Mouse (Mus musculus) forebrain, postnatal 0 days (tissue): ENCODE measurements around the gene Btf3. TPM values are rescaled to one million over a fixed set of nuclear protein-coding genes. Genes with fewer than 3 reads are reported as not detected.

Experiments used
- ATAC-seq: fragments of 200-750 bp; cut with Nextera tagmentation; 2 replicates; pipeline ENCODE4 v1.8.0; 2017; ENCODE audit warnings: mild to moderate bottlenecking, moderate library complexity
- DNase-seq: peaks from one replicate; pipeline ENCODE4 v3.0.0-alpha.2; 2015
- H3K27ac ChIP-seq: fragments of 300-500 bp; sonication (generic); 2 replicates; pipeline ENCODE4 v1.5.1; 2014; ENCODE audit warnings: low read depth, mild to moderate bottlenecking, antibody characterized with exemption, low read length, moderate library complexity, mixed read lengths
- H3K27me3 ChIP-seq: fragments of 300-500 bp; sonication (generic); 2 replicates; pipeline ENCODE4 v1.6.1; 2014; ENCODE audit warnings: mild to moderate bottlenecking, low read length, mixed read lengths; ENCODE audit not compliant: insufficient read depth
- H3K36me3 ChIP-seq: fragments of 300-500 bp; sonication (generic); 2 replicates; pipeline ENCODE4 v1.6.1; 2014; ENCODE audit warnings: mild to moderate bottlenecking, moderate library complexity; ENCODE audit not compliant: insufficient read depth
- H3K4me1 ChIP-seq: fragments of 300-500 bp; sonication (generic); 2 replicates; pipeline ENCODE4 v1.6.1; 2014; ENCODE audit warnings: antibody characterized with exemption; ENCODE audit not compliant: insufficient read depth
- H3K4me2 ChIP-seq: fragments of 300-500 bp; sonication (generic); 2 replicates; pipeline ENCODE4 v1.6.1; 2014; ENCODE audit warnings: low read depth, mild to moderate bottlenecking, moderate library complexity
- H3K4me3 ChIP-seq: fragments of 300-500 bp; sonication (generic); 2 replicates; pipeline ENCODE4 v1.5.1; 2014; ENCODE audit warnings: low read depth, low read length, mixed read lengths
- H3K9ac ChIP-seq: fragments of 300-500 bp; sonication (generic); 2 replicates; pipeline ENCODE4 v1.6.1; 2014; ENCODE audit warnings: mild to moderate bottlenecking
- H3K9me3 ChIP-seq: fragments of 300-500 bp; sonication (generic); 2 replicates; pipeline ENCODE4 v1.6.1; 2016; ENCODE audit warnings: low read length
- CTCF ChIP-seq: sonication (generic); IDR thresholded peaks from 2 replicates; pipeline ENCODE4 v1.5.1; 2016; ENCODE audit warnings: antibody characterized with exemption, control low read depth, low read depth
- WGBS: fragments of 180-500 bp; shearing (Covaris S2); extraction: QIAGEN DNeasy Blood & Tissue Kit; methylation state at CpG from one replicate; pipeline ENCODE4 v1.1.7; 2014; 5-methylcytosine and 5-hydroxymethylcytosine counted together
- polyA plus RNA-seq: library from polyadenylated mRNA; unstranded; fragments of >200 nt; fragmentation: Nextera tagmentation; extraction: Ambion mirVana; gene quantifications from 2 replicates; pipeline ENCODE4 v1.2.1, GENCODE M21; 2015
- total RNA-seq: library from RNA; depleted of rRNA; stranded (reverse); fragments of >200 nt; gene quantifications from 2 replicates; pipeline ENCODE4 v1.2.3, GENCODE M21; 2014

Btf3 gene
- total and polyA plus RNA-seq, 2 experiments from 2014 or later = 435 to 562 TPM

- WGBS = 86% methylated on average over 5 of the region's 5 CpGs
- Histone ChIP-seq H3K4me1 (no peaks in the 10 kb centered on the region), H3K27ac (no peak within 1 kb of the TSS), H3K9ac (no peak within 1 kb of the TSS), H3K9me3 (no peaks in the 10 kb centered on the region), H3K4me3 (no peak within 1 kb of the TSS), H3K27me3 (no peaks in the 10 kb centered on the region), H3K4me2 (no peak within 1 kb of the TSS), H3K36me3 (peaks cover 10% of the 10 kb centered on the region; the same call in 1 of the 2 replicates)
- DNase-seq (no peak), ATAC-seq (no peak)
- TF ChIP-seq CTCF = no peak
Observed at GRCm38 (mm10) chr13:98279686-98280085, 37.1 kb downstream of the Btf3 start, which contains the start of gene Gm21976. Gm21976 (plus strand) TSS chr13:98279887.

GRCm38 (mm10) chr13:98277501-98277900 lies 39.3 kb downstream of the Btf3 start:
- whole genome bisulfite sequencing = 89% methylated on average over 2 of the region's 2 CpGs
- Histone ChIP-seq H3K4me2 (no peak overlapping the region), H3K36me3 (peaks cover 28% of the 10 kb centered on the region), H3K27ac (no peak overlapping the region), H3K9ac (no peak overlapping the region), H3K9me3 (no peaks in the 10 kb centered on the region), H3K27me3 (no peaks in the 10 kb centered on the region), H3K4me3 (no peak overlapping the region), H3K4me1 (no peaks in the 10 kb centered on the region)
- DNase-seq (no peak), ATAC-seq (no peak)
- no peak for TF ChIP-seq CTCF

DNA sequence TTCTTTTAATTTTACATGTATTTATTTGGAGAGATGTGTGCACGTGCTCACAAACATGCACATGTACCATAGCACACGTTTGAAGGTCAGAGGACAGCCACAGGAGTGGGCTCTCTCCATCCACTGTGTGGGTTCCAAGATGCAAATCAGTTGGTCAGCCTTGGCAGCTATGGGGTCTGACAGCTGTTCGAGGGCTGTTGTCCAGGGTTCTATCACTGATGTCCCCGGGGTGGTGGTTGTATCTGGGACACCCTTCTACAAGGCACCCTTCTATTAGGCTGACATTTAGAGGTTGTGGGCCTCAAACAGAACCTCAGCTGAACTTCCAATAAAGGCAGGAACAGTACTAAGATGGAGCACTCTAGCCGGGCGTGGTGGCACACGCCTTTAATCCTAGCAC lies 40.6 kb downstream of the Btf3 start:
- Histone ChIP-seq H3K36me3 (peaks cover 39% of the 10 kb centered on the region), H3K9me3 (no peaks in the 10 kb centered on the region), H3K4me2 (no peak overlapping the region), H3K4me1 (no peaks in the 10 kb centered on the region), H3K27me3 (no peaks in the 10 kb centered on the region), H3K27ac (no peak overlapping the region), H3K4me3 (no peak overlapping the region), H3K9ac (no peak overlapping the region)
- ATAC-seq (no peak), DNase-seq (no peak)
- WGBS = 90% methylated on average over 7 of the region's 7 CpGs
- no peak for TF ChIP-seq CTCF

- Histone ChIP-seq H3K27me3 (no peaks in the 10 kb centered on the region), H3K4me1 (no peaks in the 10 kb centered on the region), H3K27ac (no peak overlapping the region), H3K36me3 (peaks cover 43% of the 10 kb centered on the region), H3K4me2 (no peak overlapping the region), H3K9me3 (no peaks in the 10 kb centered on the region), H3K4me3 (no peak overlapping the region), H3K9ac (no peak overlapping the region)
- no peak for ATAC-seq
- 87% methylated on average over 4 of the region's 4 CpGs for WGBS
- DNase-seq = no peak
- no peak for TF ChIP-seq CTCF
Observed at GRCm38 (mm10) chr13:98275646-98276045, 41.2 kb downstream of the Btf3 start.

GRCm38 (mm10) chr13:98274023-98274422 lies 42.8 kb downstream of the Btf3 start:
- no peak overlapping the region for H3K27ac ChIP-seq
- H3K9me3 ChIP-seq = no peaks in the 10 kb centered on the region
- ATAC-seq (no peak), DNase-seq (no peak)
- H3K4me3 ChIP-seq = no peak overlapping the region
- H3K4me1 ChIP-seq = no peaks in the 10 kb centered on the region
- H3K4me2 ChIP-seq = no peak overlapping the region
- TF ChIP-seq CTCF = no peak
- peaks cover 50% of the 10 kb centered on the region for H3K36me3 ChIP-seq
- WGBS = 95% methylated on average over 9 of the region's 9 CpGs
- H3K9ac ChIP-seq = no peak overlapping the region
- no peaks in the 10 kb centered on the region for H3K27me3 ChIP-seq

GRCm38 (mm10) chr13:98264111-98264510 lies 52.7 kb downstream of the Btf3 start:
- ATAC-seq = no peak
- no peaks in the 10 kb centered on the region for H3K9me3 ChIP-seq
- DNase-seq = no peak
- H3K4me3 ChIP-seq = peak overlapping the region; percentile 74
- H3K4me1 ChIP-seq = peaks cover 18% of the 10 kb centered on the region
- no peak for TF ChIP-seq CTCF
- peaks cover 15% of the 10 kb centered on the region for H3K36me3 ChIP-seq
- peak overlapping the region; percentile 91; the same call in 1 of the 2 replicates for H3K9ac ChIP-seq
- WGBS = 22% methylated on average over 5 of the region's 5 CpGs
- no peaks in the 10 kb centered on the region for H3K27me3 ChIP-seq
- H3K4me2 ChIP-seq = peak overlapping the region; percentile 53
- no peak overlapping the region for H3K27ac ChIP-seq

- Histone ChIP-seq H3K36me3 (peaks cover 11% of the 10 kb centered on the region), H3K9ac (peak overlapping the region; percentile 91), H3K4me3 (peak overlapping the region; percentile 74), H3K27me3 (no peaks in the 10 kb centered on the region), H3K4me2 (peak overlapping the region; percentile 53), H3K4me1 (peaks cover 18% of the 10 kb centered on the region), H3K9me3 (no peaks in the 10 kb centered on the region), H3K27ac (peak overlapping the region; percentile 94)
- ATAC-seq (peak; percentile 40), DNase-seq (no peak)
- TF ChIP-seq CTCF = no peak; the same call in 1 of the 2 replicates
- WGBS = 1% methylated on average over 16 of the region's 16 CpGs
Observed at GRCm38 (mm10) chr13:98263458-98263987, 53.3 kb downstream of the Btf3 start.
